Mouse (Mus musculus) E14TG2a.4 (cell line): Measurements from ENCODE around the gene Lamb3.
"Not testable (repeated sequence)": the region's sequence is repeated elsewhere in the genome, so short reads cannot be mapped to it uniquely, and the experiment has no call there.

Experiments used
- H3K27me3 ChIP-seq: 2 replicates; pipeline ENCODE4 v1.6.1; 2014; ENCODE audit warnings: low read length, control low read depth; ENCODE audit not compliant: insufficient read depth
- H3K36me3 ChIP-seq: 2 replicates; pipeline ENCODE4 v1.6.1; 2014; ENCODE audit warnings: low read length, control low read depth; ENCODE audit not compliant: insufficient read depth
- H3K4me1 ChIP-seq: replicated peaks from 2 replicates; pipeline ENCODE4 v1.6.1; 2014; ENCODE audit warnings: low read depth, low read length, control low read depth
- H3K4me3 ChIP-seq: replicated peaks from 2 replicates; pipeline ENCODE4 v1.5.1; 2014; ENCODE audit warnings: mild to moderate bottlenecking, low read length
- H3K9me3 ChIP-seq: 2 replicates; pipeline ENCODE4 v1.6.1; 2014; ENCODE audit warnings: low read length, control low read depth
- CTCF ChIP-seq: conservative IDR thresholded peaks from 2 replicates; pipeline ENCODE4 v1.5.1; 2014; ENCODE audit warnings: low read length
- NANOG ChIP-seq: IDR thresholded peaks from 2 replicates; pipeline ENCODE4 v1.6.1; 2014; ENCODE audit warnings: borderline replicate concordance, low read length, mixed read lengths
- POU5F1 ChIP-seq: IDR thresholded peaks from 2 replicates; pipeline ENCODE4 v1.6.1; 2014; ENCODE audit warnings: low read length, borderline replicate concordance

The Lamb3 gene

DNA sequence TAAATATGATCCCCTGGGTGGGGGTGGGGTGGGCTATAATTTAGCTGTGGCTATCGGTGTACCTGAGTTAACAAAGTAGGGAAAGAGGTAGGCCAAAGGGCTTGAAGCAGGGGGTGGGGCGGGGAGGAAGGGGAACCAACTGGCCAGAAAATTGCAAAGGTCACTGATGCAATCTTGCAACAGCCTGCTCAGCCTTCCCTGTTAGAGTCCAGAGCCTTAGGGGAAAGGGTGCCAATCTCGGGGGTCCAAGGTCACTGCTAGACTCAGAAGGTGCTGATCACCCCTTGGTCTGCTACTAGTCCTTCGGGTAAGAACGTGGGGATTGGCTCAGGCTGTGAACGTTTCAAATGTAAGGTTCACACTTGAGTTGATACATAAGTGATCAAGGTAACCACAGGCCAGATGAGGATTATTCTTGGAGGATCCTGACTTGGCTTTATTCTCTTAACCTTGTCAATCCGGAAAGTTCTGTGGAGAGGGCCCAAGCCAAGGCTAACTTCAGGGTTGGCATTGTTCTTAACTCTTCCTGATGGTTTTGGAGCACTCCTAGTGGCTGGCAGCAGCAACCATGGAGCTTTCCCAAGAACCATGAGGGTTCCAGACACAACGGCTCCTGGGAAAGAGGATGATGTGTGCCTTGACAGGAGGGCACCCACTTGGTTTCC, 67.0 kb downstream of the Lamb3 start:
- Histone ChIP-seq H3K4me1 (peaks cover 50% of the 10 kb centered on the region), H3K36me3 (no peaks in the 10 kb centered on the region), H3K4me3 (no peak overlapping the region), H3K9me3 (no peaks in the 10 kb centered on the region), H3K27me3 (peaks cover 31% of the 10 kb centered on the region)
- TF ChIP-seq CTCF: no peak
- no peak for TF ChIP-seq NANOG
- TF ChIP-seq POU5F1: no peak

DNA sequence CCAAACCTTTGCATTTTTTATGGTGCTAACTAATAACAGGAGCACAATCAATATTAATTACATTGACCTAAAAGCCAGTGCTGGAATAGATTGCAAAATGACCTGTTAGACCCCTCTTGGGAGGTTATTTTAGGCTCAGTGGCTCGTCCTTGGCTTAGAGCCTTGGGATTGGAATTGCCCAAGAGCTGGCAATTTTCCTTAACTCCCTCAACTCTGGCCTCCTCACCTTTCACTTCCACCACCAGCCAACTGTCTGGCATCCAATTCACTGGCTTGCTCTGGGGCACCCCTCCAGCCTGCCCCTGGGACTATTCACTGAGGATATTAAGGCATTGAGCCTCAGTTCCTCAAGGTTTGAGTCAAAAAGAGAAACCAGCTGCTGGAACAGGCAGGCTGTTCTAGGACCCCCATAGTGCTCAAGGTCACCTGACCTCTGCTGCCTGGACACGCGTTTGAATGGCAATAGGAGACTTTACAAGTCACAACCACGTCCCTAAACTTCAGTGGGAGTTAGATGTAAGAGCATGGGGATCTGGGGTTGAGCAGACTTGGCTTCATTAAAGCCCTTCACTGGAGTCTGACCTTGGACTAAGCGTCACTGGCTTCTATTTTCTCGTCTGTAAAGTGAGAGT, 71.0 kb downstream of the Lamb3 start:
- TF ChIP-seq NANOG (no peak), POU5F1 (no peak), CTCF (no peak)
- Histone ChIP-seq H3K36me3 (no peaks in the 10 kb centered on the region), H3K9me3 (no peaks in the 10 kb centered on the region), H3K4me1 (peaks cover 26% of the 10 kb centered on the region), H3K27me3 (peaks cover 8% of the 10 kb centered on the region; the same call in 1 of the 2 replicates), H3K4me3 (no peak overlapping the region)

DNA sequence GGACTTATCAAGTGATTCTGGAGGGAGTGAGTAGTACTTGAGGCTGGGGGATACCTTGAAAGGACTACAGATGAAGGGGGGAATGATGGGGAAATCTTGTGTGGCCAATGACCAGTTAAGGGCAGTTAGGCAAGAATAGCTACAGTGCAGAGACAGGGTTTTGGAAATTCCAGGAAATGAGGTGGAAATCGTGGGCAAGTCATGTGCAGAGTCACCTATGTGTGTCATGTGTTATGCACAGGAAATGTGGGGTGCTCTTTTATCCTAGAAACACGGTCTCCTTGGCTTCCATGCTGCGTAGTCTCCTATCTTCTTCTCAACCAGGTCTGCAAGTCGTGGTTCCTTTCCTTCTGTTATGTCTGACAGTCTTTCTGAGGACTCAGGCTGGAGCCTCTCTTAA, 72.0 kb downstream of the Lamb3 start:
- Histone ChIP-seq H3K27me3 (peaks cover 7% of the 10 kb centered on the region; the same call in 1 of the 2 replicates), H3K36me3 (no peaks in the 10 kb centered on the region), H3K4me3 (no peak overlapping the region), H3K9me3 (no peaks in the 10 kb centered on the region), H3K4me1 (peaks cover 19% of the 10 kb centered on the region)
- no peak for TF ChIP-seq CTCF
- no peak for TF ChIP-seq POU5F1
- no peak for TF ChIP-seq NANOG

DNA sequence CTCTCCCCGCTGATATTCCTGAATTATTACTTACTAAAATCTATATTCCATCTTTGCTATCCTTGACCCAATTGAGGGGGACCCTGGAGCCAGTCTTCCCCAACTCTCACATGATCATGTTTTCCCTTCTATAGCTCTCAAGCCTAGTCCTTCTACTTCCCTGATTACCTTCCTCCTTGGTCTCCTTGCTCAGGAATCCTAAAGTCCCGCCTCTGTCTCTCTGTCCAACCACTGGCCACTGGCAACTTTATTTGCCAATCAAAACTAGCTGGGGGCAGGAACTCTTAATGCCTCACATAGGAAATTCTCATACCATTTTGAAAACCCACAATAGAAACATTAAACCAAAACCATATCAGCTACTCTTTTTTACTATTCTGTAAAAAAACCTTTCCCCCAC, 73.8 kb downstream of the Lamb3 start:
- no peak for TF ChIP-seq POU5F1
- no peaks in the 10 kb centered on the region for H3K9me3 ChIP-seq
- H3K4me1 ChIP-seq: peaks cover 12% of the 10 kb centered on the region
- H3K36me3 ChIP-seq: no peaks in the 10 kb centered on the region
- H3K27me3 ChIP-seq: 0 out of 2 replicates have a peak, but pooled peaks cover 3% of the 10 kb centered on the region
- no peak overlapping the region for H3K4me3 ChIP-seq

DNA sequence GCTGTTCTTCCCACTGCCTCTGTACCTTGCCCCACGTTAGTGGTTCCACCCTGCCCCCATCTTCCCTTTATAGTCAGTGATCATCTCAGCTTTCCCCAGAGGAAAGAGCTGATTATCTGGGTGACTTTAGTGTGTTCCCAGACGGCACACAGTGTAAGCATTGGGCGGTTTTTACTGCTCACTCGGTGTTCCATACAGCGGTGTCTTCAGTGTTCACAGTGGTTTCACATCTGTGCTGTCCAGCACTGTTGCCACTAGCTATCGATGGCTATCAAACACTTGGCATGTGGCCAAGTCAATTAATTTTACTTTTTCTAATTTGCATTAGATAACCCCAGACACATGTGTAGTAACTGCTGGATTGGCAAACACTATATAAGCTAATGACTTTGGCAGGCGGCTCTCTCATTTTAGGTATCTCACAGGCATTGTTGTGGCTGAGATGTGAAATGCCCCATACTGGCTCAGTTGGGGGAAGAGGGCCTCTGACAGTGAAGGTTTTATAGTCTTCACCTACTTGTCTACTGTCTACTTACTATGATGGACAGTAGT, 76.8 kb downstream of the Lamb3 start:
- TF ChIP-seq POU5F1 (no peak), CTCF (no peak), NANOG (no peak)
- Histone ChIP-seq H3K4me3 (no peak overlapping the region), H3K36me3 (no peaks in the 10 kb centered on the region), H3K4me1 (peaks cover 2% of the 10 kb centered on the region), H3K9me3 (no peaks in the 10 kb centered on the region), H3K27me3 (0 out of 2 replicates have a peak, but pooled peaks cover 1% of the 10 kb centered on the region)

DNA sequence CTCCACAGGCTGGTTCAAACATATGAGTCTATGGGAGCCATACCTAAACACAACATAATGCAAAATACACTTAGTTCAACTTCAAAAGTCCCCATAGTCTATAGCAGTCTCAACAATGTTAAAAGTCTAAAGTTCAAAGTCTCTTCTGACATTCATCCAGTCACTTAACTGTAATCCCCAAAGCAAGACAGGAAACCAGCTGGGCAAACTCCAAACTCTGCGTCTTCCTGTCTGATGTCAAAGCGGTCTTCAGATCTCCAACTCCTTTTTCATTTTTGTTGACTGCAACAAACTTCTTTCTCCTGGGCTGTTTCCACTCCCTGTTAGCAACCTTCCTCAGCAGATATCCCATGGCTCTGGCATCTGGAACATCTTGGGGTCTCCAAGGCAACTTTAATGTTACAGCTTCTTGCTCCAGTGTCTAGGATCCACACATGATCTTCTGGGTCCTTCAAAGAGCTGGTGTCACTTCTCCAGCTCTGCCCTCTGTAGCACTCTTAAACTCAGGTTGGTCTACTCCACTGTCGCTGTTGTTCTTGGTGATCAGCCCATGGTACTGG, 78.3 kb downstream of the Lamb3 start:
- not testable (repeated sequence) for H3K4me3 ChIP-seq, H3K4me1 ChIP-seq, H3K36me3 ChIP-seq, H3K27me3 ChIP-seq, H3K9me3 ChIP-seq

DNA sequence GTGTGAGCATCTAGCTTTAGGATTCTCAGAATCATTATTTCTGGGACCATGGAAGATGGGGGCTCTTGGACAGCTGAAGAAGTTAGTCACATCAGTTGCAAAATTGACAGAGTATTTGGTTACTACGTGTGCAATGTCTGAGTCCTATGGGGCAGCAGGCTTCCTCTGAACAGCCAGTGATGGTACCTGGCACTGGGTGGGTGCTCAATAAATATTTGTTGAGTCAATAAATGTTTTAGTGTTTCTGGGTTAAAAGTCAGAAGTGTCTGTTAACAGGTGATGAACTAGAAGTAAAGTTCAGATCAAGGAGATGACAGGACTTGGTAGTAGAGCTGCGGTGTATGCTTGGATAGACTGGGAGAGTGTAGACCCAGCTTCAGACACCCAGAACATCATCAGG, 80.1 kb downstream of the Lamb3 start:
- no peaks in the 10 kb centered on the region for H3K9me3 ChIP-seq
- H3K36me3 ChIP-seq: no peaks in the 10 kb centered on the region
- TF ChIP-seq NANOG (no peak), POU5F1 (no peak), CTCF (no peak)
- no peaks in the 10 kb centered on the region for H3K27me3 ChIP-seq
- H3K4me1 ChIP-seq: no peaks in the 10 kb centered on the region
- no peak overlapping the region for H3K4me3 ChIP-seq

DNA sequence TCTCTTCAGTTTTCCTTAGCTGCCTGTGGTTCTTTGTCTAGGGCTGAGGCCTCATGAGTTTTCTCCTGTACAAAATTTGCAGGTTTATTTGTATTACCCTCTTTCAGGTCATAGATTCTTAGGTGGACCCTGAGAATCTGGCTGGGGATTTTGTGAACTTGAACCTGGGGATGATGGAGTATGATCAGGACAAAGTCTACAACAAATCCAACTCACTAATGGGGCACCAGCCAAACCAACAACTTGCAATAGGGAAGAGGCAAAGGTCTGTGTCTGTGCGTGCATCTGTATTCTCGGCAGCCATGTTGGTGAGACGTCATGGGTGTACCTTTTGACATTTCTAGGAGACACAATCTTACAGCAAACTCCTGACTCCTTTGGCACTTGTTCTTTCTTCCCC, 81.6 kb downstream of the Lamb3 start:
- TF ChIP-seq NANOG: no peak
- TF ChIP-seq POU5F1: no peak
- TF ChIP-seq CTCF: no peak
- no peaks in the 10 kb centered on the region for H3K9me3 ChIP-seq
- H3K27me3 ChIP-seq: no peaks in the 10 kb centered on the region
- H3K4me3 ChIP-seq: no peak overlapping the region
- no peaks in the 10 kb centered on the region for H3K4me1 ChIP-seq
- H3K36me3 ChIP-seq: no peaks in the 10 kb centered on the region

DNA sequence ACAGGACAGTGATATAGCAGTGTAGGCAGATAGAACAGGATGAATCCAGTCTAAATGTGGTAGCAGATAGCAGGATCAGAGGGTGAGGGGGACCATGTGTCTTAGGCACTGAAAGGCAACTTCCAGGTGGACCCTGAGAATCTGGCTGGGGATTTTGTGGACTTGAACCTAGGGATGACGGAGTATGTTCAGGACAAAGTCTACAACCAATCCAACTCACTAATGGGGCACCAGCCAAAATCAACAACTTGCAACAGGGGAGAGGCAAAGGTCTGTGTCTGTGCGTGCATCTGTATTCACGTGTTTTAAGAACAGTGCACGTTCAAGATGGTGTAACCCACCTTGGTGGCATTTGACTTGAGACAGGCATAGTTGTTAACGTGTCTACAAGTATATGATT, 82.4 kb downstream of the Lamb3 start:
- no peaks in the 10 kb centered on the region for H3K36me3 ChIP-seq
- H3K4me3 ChIP-seq: no peak overlapping the region
- H3K27me3 ChIP-seq: no peaks in the 10 kb centered on the region
- no peaks in the 10 kb centered on the region for H3K4me1 ChIP-seq
- H3K9me3 ChIP-seq: no peaks in the 10 kb centered on the region
- TF ChIP-seq POU5F1 (no peak), NANOG (no peak), CTCF (no peak)
